Mouse (Mus musculus) small intestine, adult 2 months (tissue): ENCODE measurements around the gene Susd3. TPM values are rescaled to one million over a fixed set of nuclear protein-coding genes. Genes with fewer than 3 reads are reported as not detected.

Experiments used
- H3K27ac ChIP-seq: fragments of 200-500 bp; 2 replicates; pipeline ENCODE4 v1.5.1; 2012; ENCODE audit warnings: low read depth, low read length, control low read depth, inconsistent platforms; ENCODE audit not compliant: insufficient read depth
- H3K27me3 ChIP-seq: fragments of 200-500 bp; 2 replicates; pipeline ENCODE4 v1.6.1; 2012; ENCODE audit warnings: mild to moderate bottlenecking, moderate library complexity, low read length, inconsistent platforms; ENCODE audit not compliant: control insufficient read depth, insufficient read depth
- H3K36me3 ChIP-seq: fragments of 200-500 bp; 2 replicates; pipeline ENCODE4 v1.6.1; 2012; ENCODE audit warnings: mild to moderate bottlenecking, low read length, control low read depth, inconsistent platforms; ENCODE audit not compliant: control insufficient read depth, insufficient read depth
- H3K4me1 ChIP-seq: fragments of 200-500 bp; 2 replicates; pipeline ENCODE4 v1.6.1; 2012; ENCODE audit warnings: low read length, inconsistent platforms, mixed read lengths; ENCODE audit not compliant: control insufficient read depth, insufficient read depth, insufficient read length
- H3K4me3 ChIP-seq: fragments of 200-500 bp; 2 replicates; pipeline ENCODE4 v1.5.1; 2012; ENCODE audit warnings: low read depth, mild to moderate bottlenecking, control low read depth, inconsistent platforms, low read length, moderate library complexity
- CTCF ChIP-seq: fragments of 200-500 bp; IDR thresholded peaks from 2 replicates; pipeline ENCODE4 v1.5.1; 2012; ENCODE audit warnings: low read depth, mild to moderate bottlenecking, control low read depth, inconsistent platforms, low read length, moderate library complexity, mixed read lengths; ENCODE audit not compliant: insufficient replicate concordance, insufficient read length; ENCODE audit errors: extremely low read depth
- POLR2A ChIP-seq: fragments of 200-500 bp; IDR thresholded peaks from 2 replicates; pipeline ENCODE4 v1.6.1; 2012; ENCODE audit warnings: low read depth, mild to moderate bottlenecking, control low read depth, inconsistent platforms, low read length, moderate library complexity
- WGBS: fragments of 180-500 bp; shearing (Covaris S2); methylation state at CpG from one replicate; pipeline ENCODE4 v1.1.7; 2018; 5-methylcytosine and 5-hydroxymethylcytosine counted together
- polyA plus RNA-seq: library from polyadenylated mRNA; depleted of rRNA; stranded (reverse); fragments of >200 nt; gene quantifications from 2 replicates; pipeline ENCODE4 v1.2.3, GENCODE M21; 2012

Gene Susd3
- polyA plus RNA-seq, 1 experiment = 5.1 TPM

DNA sequence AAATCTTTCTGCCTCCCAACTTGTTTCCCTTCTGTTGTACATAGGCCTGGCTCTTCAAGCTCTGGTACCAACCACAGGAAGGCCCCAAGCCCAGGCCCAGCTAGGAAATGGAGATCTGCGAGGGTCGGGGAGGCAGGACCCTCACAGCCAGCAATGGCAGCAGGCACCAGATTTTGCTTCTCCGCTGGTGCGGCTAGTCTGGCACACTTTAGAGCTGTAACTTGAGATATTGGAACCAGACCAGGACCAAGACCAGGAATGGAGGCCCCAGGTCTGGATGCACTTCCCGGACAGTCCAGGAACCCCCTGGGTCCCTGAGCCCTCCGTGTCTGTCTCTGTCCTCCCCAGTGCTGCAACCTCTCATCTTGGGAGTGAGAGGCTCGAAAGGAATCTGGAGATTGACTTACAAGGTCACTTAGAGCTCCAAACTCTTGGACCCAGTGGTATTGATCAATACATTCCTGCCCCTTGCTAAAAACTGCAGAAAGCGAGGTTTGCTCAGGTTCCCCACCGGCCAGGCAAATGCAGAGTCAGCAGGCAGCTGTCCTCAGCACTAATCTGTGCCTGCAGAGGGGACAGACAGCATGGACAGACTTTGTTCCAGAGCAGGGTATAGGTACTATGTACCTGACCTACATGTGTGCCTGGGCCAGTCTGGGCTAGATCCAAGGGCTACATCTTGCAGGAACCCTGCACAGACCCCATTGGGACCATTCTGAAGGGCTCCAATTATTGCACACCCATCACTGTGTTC lies 31.5 kb downstream of the Susd3 start:
- no peaks in the 10 kb centered on the region for H3K27me3 ChIP-seq
- H3K4me1 ChIP-seq = peaks cover 14% of the 10 kb centered on the region
- no peaks in the 10 kb centered on the region for H3K36me3 ChIP-seq
- WGBS = 91% methylated on average over 9 of the region's 9 CpGs
- TF ChIP-seq POLR2A (no peak), CTCF (no peak)
- H3K4me3 ChIP-seq = no peak overlapping the region
- H3K27ac ChIP-seq = no peak overlapping the region

- TF ChIP-seq CTCF = no peak
- no peak for TF ChIP-seq POLR2A
- peak overlapping the region; percentile 86 for H3K4me3 ChIP-seq
- H3K27me3 ChIP-seq = no peaks in the 10 kb centered on the region
- H3K36me3 ChIP-seq = no peaks in the 10 kb centered on the region
- H3K4me1 ChIP-seq = peaks cover 14% of the 10 kb centered on the region
- peak overlapping the region; percentile 82 for H3K27ac ChIP-seq
- WGBS = 4% methylated on average over 17 of the region's 17 CpGs
These were observed 32.3 kb downstream of the Susd3 start for GRCm38 (mm10) chr13:49216220-49216552.

DNA sequence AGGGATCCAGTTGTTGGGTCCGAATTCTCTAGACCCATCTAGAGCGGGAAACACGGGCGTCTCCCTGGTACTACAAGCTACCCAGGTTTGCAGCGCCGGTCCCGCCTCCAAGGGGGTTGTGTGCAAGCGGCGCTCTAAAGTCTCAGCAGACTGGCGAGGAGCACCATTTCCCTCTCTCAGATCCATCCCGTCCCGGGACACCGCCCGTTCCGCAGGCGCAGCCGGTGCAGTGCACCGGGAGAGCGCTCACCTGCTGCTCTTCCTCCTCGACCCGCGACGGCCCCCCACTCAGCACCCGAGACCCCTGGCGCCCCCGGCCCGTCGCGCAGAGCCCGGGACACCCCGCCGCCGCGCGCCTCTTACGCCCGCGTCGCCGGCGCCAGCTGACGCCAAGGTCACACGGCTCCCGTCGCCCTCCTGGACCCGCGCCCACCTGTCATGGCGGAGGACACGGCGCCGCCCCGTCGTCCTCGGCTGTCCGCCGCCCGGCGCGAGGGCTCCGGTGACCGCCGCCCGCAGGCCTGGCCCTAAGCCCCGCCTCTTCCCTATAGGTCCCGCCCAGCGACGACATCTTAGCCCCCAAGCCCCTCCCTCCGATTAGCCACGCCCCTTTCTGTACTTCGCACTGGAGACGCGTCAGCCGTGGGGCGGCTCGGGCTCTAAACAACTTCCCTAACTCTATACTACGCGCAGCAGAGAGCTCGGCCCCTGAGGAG lies 32.8 kb downstream of the Susd3 start, which contains the start of gene Card19:
Card19 (minus strand) TSS at position 534 of the 716 bp plus-strand sequence.
- TF ChIP-seq POLR2A (peak; percentile 97), CTCF (no peak)
- peak within 1 kb of the TSS; percentile 82 for H3K27ac ChIP-seq
- H3K36me3 ChIP-seq = no peaks in the 10 kb centered on the region
- 1% methylated on average over 78 of the region's 78 CpGs for WGBS
- peak within 1 kb of the TSS; percentile 86 for H3K4me3 ChIP-seq
- peaks cover 14% of the 10 kb centered on the region for H3K4me1 ChIP-seq
- no peaks in the 10 kb centered on the region for H3K27me3 ChIP-seq

DNA sequence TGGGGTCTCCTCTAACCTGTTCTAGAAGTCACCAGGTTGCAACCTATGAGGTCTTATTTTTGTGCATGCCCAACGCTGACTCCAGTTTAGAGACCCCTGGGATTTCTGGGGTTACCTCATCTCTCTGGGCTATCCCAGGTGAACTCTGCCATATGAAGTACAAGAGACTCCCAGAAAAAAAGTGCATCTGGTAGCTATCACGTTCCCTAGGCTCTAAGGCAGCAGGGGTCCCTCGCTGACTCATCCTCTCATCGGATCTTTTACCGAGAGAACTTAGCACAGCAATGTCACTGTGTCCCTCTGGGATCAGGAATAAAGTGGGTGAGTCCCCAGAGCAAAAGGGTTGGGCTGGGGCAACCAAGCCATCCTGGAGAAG lies 33.4 kb downstream of the Susd3 start:
- Histone ChIP-seq H3K4me1 (peaks cover 14% of the 10 kb centered on the region), H3K4me3 (peak overlapping the region; percentile 86), H3K27ac (peak overlapping the region; percentile 69; the same call in 1 of the 2 replicates), H3K36me3 (no peaks in the 10 kb centered on the region), H3K27me3 (no peaks in the 10 kb centered on the region)
- 18% methylated on average over 5 of the region's 5 CpGs for WGBS
- TF ChIP-seq POLR2A (no peak), CTCF (no peak)

GRCm38 (mm10) chr13:49214454-49214853 lies 34.1 kb downstream of the Susd3 start:
- 84% methylated on average over 3 of the region's 3 CpGs for WGBS
- TF ChIP-seq POLR2A (no peak), CTCF (no peak)
- no peaks in the 10 kb centered on the region for H3K27me3 ChIP-seq
- H3K36me3 ChIP-seq = no peaks in the 10 kb centered on the region
- no peak overlapping the region for H3K27ac ChIP-seq
- peaks cover 14% of the 10 kb centered on the region for H3K4me1 ChIP-seq
- H3K4me3 ChIP-seq = peak overlapping the region; percentile 1; the same call in 1 of the 2 replicates

GRCm38 (mm10) chr13:49213531-49213932 lies 35.0 kb downstream of the Susd3 start:
- no peak for TF ChIP-seq POLR2A
- Histone ChIP-seq H3K27me3 (no peaks in the 10 kb centered on the region), H3K27ac (peak overlapping the region; percentile 38; the same call in 1 of the 2 replicates), H3K4me1 (peaks cover 14% of the 10 kb centered on the region), H3K36me3 (no peaks in the 10 kb centered on the region), H3K4me3 (no peak overlapping the region)
- whole genome bisulfite sequencing = 56% methylated on average over 4 of the region's 4 CpGs
